Mouse (Mus musculus) lung, postnatal 25 days (tissue): ENCODE results near the gene Ifnl3.
"Not testable (repeated sequence)": the region's sequence is repeated elsewhere in the genome, so short reads cannot be mapped to it uniquely, and the experiment has no call there.

ENCODE experiments used
- DNase-seq: peaks from one replicate; pipeline ENCODE4 v3.0.0; 2022; ENCODE audit warnings: low spot score

The Ifnl3 gene

DNA sequence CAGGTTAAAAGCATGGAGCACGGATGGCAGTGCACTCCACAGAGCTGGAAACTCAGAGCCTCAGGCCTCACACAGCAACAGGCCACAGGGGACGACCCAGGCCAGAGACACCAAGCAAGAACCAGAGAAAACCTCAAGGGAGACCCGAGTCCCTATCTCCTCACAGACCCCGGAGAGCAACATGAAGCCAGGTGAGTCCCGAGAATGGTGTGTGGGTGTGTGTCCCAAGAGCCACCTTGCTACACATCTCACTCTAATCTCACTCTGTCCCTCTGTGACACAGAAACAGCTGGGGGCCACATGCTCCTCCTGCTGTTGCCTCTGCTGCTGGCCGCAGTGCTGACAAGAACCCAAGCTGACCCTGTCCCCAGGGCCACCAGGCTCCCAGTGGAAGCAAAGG, at the start of gene Ifnl3:
TSS of gene Ifnl3 (plus strand) at position 301 of the 400 bp plus-strand sequence.
- not testable (repeated sequence) for DNase-seq

DNA sequence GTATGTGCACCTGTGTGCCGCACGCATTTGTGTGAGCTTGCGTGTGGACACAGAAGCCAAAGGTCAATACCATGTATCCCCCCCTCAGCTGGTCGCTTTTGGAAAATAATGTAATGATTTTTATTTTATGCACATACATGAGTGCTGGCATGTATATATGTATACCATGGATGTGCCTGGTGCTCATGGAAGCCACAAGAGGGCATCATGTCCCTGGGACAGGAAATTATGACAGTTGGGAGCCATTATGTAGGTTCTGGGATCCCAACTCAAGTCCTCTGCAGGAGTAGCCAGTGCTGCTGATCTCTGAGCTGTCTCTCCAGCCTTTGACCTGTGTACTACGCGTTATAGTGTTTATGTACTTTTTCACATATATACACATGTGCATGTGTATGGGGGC, 46.4 kb upstream of the Ifnl3 start:
- DNase-seq: no peak

DNA sequence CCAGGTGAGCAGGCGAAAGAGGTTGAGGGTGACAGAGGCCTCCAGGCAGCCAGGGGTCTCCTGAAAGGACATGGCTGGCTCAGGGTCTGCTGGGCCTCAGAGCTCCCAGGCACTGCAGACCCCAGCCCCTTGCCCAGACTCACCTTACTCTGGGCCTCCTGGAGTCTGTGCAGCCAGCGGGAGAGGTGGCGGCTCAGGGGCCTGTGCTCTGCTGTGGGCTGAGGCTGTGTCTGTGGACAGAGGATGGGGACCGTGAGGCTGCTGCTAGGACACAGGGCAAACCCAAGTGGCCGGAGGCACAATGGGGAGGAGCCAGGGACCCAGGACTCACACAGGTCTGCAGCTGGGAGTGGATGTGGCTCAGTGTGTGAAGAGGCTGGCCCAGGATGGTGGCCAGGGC, 45.3 kb upstream of the Ifnl3 start:
- DNase-seq: no peak

DNA sequence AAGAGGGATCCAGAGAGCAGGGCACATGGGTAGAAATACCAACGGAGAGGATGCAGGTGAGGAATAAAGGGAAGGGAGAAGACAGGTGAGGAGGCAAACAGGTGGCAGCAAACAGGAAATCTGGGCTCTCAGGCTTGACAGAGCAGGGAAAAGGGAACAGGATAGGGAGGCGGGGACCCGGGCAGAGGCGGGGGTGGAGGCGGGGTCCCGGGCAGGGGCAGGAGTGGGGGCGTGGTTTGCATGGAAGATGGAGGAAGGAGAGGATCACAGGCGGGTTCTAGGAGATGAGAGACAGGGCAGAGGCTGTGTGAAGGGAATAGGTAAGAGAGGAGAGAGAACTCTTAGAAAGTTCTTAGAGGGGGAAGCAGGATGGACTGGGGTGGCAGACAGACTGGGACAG, 43.8 kb upstream of the Ifnl3 start:
- no peak for DNase-seq

DNA sequence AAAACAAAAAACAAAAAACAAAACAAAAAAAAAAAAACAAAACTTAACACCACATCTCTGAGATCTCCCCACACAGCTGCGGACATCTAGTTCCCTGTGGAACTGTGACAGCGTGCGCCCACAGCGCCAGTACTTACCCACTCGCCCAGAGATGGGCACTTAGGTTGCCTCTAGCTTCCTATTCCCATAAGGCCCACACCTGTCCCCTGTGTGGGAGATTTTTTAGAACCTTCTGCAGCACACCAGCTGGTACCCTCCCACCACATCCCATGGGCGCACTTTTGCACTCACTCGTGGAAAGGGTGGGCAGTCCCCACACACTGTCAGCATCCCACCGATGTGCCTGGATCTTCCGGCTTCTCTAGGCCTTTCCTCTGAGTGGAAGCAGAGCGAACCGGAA, 39.8 kb upstream of the Ifnl3 start:
- DNase-seq: no peak

DNA sequence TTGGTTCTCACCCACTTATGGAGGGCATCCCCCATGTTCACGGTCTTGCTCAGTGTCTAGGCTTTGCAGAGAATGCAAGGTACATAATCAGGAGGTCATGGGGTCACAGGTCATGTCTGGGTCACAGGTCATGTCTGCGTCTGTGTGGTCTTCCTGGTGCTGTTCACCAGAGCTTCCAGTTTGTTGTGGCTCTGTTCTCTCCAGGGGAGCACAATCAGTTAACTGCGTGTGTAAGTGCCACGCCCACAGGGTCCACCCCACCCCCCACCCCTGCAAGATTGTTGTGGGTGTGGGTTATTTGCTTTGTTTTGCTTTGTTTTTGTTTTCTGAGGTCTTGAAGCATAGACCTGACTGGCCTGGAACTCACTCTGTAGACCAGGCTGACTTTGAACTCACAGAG, 38.4 kb upstream of the Ifnl3 start:
- no peak for DNase-seq

DNA sequence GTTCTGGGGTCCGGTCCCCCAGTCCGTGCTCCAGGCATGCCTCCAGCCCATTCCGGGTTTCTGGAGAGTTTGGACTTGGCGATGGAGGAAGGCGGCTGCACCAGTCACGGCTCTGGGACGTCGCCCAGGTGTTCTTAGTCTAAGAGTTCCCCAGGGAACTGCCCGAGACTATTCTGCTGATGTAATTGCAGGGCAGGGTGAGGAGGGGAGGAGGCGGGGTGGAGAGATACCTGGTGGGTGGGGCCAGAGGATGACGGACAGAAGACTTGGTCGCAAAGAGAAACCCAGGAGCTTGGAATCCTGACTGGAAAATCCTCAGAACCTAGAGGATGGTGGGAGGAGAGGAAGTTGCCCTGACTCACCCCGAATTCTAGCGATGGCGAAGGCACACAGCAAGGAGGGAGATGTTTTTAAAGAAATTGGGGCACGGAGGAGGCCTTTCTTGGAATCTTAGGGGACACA, 34.6 kb upstream of the Ifnl3 start:
- peak; percentile 55 for DNase-seq

DNA sequence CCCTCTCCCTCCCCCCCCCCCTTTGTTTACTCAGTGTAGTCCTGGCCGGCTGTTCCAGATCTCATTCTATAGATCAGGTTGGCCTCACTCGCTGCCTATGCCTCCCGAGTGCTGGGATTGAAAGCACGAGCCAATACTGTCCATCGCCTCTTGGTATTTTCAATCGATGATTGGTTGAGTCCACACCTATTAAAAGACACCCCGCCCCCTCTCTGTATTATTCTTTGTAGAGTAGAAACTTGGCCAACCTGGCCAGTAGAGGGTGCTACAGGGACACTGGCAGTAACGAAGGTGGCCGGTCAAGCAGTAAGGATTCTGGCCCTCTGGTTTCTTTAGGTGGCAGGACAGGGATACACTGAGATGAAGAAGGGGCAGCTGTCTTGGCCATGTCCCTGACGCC, 32.2 kb upstream of the Ifnl3 start:
- peak; percentile 80 for DNase-seq

DNA sequence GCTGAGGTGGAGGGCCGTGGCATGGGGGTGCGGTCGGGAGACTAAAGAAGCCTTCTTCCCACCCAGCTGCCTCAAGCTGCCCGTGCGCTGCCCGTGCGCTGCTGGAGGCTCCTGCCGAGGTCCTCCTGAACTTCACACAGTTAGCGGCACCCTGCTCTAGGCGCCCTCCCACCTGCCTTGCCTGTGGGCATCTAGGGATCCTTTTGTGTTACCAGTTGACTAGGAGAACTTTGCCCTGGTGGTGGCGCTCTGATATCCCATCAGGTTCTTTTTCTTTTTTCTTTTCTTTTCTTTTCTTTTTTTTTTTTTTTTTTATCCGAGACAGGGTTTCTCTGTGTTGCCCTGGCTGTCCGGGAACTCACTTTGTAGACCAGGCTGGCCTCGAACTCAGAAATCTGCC, 31.7 kb upstream of the Ifnl3 start:
- DNase-seq: no peak

DNA sequence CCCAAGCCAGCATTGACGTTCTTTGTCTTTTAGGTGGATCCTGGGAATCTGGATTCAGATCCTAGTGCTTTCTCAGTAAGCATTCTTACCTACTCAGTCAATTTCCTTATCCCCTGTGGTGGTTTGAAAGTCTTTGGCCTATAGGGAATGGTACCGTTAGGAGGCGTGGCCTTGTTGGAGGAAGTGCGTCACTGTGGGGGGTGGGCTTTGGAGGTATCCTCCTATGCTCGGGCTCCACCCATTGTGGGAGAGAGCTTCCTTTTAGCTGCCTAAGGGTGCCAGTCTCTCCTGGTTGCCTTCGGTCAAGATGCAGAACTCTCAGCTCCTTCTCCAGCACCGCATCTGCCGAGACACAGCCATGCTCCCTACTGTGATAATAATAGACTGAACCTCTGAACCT, 30.3 kb upstream of the Ifnl3 start:
- DNase-seq: no peak

DNA sequence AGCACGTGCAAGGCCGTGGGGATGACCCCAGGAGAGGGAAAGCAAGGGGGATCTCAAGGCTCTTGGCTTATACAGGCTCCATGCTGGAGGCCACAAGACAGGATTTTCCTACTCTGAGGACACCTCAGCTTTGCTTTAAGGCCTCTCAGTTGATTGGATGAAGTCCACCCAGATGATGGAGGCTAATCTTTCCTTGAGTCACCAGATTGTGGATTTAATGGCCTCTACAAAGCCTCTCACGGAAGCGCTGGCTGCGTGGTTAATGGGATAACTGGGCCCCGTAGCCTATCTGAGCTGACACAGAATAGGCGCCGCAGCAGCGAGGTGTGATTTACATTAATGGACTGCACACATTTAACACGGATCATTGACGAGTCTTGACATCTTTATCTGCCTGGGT, 27.2 kb upstream of the Ifnl3 start:
- no peak for DNase-seq

DNA sequence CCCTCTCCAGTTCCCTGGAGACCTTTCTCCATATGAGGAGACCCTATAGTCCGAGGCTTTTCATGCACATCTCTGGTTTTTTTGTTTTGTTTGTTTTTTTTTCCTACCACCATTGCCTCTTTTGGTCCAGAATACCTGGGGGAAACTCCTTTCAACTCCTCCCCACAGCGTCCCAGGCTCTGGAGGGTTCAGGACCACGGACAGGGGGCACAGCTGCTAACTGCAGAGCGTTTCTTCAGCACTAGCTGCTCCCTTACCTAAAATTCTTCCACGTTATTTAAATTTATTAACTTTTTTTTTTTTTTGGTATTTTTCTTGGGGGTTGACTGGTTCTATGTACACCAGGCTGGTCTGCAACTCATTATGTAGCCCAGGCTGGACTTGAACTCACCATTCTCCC, 17.1 kb upstream of the Ifnl3 start:
- DNase-seq: no peak

DNA sequence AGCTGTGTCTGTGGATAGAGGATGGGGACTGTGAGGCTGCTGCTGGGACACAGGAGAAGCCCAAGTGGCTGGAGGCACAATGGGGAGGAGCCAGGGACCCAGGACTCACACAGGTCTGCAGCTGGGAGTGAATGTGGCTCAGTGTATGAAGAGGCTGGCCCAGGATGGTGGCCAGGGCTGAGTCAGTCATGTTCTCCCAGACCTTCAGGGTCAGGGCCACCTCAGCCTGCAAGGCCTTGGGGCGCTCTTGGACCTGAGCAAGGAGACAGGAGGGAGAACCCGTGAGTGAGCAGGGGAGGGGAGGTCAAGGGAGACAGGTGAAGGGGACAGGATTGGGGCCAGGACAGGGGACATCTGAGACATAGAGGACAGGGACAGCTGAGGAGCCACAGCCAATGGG, 13.5 kb upstream of the Ifnl3 start:
- not testable (repeated sequence) for DNase-seq

DNA sequence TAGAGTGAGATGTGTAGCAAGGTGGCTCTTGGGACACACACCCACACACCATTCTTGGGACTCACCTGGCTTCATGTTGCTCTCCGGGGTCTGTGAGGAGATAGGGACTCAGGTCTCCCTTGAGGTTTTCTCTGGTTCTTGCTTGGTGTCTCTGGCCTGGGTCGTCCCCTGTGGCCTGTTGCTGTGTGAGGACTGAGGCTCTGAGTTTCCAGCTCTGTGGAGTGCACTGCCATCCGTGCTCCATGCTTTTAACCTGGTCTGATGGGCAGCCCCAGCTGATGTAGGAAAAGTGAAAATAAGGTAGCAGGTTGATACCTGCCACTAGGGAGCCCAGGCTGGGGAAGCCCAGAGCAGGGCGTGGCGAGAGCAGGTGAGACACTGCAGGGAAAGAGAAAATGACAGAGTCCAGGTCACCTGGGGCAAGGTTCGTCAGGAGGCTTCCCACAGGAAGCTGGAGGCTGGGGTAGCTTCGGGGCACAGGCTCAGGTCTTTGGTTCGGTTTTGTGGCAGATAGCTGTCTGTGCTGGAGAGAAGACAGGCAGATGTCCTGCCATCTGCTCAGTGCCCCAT, 12.1 kb upstream of the Ifnl3 start, which contains the start of gene Ifnl2:
TSS of gene Ifnl2 (minus strand) at position 51 of the 570 bp plus-strand sequence.
- DNase-seq: not testable (repeated sequence)

DNA sequence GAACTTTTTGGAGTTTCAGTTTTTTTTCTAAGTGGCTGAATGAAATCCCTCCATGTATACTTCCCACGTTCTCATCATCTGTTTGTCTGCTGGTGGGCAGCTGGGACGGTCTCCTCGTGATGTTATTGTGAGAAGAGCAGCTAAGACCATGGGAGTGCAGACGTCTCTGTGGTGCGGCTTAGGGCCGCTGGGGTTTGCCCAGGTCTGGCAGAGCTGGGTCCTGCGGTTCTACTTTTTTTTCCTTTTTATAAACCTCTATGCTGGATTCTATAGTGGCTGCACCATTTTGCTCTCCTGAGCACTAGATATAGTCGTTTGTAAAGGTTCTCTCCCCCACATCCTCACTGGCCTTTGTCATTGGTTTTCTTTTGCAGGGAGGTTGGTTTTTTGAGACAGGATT, 11.2 kb upstream of the Ifnl3 start:
- DNase-seq: no peak

DNA sequence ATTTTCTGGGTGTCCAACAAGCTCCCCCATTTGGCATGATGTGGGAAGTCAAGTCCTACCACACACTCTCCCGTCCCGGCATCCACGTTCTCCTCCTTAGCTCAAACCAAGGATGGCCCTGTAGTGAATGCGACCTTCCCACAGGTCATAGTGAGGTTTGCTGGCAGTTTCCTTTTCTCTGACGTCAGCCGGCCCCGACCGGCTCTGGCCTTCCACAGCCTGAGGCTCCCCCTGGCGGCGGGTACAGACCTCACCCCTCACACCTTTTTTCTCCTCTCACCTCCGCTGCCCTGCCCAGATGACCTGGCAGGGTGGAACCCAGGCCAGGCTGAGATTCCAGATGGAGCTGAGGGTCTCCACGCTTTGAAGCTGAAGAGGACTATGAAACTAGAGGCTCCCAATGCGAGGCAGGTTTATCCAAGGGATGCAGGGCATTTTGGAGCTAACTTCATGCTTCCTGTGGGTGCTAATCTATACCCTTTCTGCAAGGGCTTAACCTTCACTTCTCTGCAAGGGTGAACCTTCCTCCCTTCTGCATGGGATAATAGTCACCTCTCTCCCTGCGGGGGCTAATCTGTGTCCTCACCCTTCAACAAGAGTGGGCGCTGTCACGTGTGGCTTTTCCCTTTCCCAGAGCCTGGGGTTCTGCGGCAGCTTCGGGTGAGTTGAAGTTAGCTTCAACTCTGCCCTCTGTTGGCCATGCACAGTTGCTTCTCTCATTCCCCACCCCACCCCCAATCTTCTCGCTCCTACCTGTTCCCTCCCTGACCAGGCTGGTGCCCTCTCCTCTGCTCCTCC, 5.5 kb downstream of the Ifnl3 start:
- DNase-seq: peak; percentile 86

DNA sequence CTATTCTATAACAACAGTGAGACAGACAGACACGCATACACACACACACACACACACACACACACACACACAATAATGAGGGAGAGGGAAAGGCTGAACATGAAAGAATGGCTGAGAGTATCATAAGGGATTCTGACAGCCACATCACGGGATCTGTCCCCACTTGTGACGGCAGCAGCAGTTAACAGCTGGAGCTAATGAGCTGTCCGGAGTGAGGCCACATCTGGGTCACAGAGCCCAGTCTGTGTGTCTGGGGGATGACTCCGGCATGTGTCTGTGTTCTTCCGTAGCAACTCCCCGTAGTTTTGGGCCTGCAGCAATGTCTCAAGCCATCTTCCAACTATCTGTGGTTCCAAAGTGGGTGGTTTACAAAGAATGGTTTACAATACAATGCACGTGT, 9.4 kb downstream of the Ifnl3 start:
- no peak for DNase-seq

DNA sequence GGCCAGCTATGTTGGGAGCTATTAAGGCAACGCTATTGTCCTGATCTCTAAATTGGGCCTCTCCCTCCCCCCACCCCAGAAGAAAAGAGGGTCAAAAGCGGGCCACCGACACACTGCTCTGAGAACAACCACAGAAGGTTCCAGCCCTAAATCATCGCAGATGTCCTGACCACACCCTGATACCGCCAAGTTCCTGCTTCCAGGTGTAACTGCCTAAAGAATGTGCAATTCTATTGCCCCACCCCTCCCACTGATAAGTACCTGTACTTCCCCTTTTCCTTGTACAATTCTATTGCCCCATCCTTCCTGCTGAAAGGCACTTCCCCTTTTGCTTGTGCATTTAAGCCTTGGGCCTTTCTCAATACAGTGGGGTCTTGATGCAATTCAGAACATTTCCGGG, 16.2 kb downstream of the Ifnl3 start:
- not testable (repeated sequence) for DNase-seq

DNA sequence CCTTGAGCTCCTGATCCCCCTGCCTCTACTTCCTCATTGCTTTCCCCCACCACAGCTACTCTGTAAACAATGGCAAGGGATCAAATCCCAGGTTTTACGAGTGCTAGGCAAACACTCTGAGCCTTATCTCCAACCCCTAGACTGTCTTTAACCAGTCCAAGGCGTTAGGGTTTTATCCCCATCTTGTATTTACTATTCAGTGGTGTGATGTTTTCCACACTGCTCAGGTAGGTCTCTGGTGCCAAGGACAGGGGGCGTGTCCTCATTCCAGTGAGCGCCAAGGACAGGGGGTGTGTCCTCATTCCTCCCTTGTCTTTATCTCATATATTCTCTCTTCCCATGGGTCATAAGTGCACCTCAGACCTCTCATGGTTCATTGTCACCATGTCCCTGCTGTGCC, 17.9 kb downstream of the Ifnl3 start, which contains the start of gene Sycn:
TSS of gene Sycn (plus strand) at position 360 of the 400 bp plus-strand sequence.
- DNase-seq: no peak

DNA sequence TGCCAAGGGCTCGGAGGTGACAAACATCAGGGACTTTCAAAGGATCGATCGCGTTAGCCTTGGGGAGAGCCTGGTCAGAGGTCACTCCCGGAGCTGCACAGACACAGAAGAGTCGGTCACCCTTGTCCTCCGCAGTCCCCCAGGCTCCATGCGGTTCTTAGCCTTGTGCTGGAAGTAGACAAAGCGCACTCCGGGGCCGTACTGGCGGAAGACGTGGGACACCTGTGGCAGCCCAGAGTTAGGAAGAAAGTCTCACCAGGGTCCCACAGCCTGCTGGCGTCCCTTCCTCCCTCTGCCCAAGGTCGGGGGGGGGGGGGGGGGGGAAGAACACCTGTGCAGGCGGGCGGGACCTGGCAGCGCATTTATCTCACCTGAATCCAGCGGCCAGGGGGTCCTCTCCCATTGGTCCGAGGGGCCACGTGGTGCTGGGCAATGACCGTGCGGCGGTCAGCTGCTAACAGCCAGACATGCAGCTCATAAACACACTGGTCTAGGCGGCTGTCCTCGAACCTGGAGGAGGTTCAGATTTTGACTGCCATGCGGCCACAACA, 21.5 kb downstream of the Ifnl3 start:
- DNase-seq: no peak

DNA sequence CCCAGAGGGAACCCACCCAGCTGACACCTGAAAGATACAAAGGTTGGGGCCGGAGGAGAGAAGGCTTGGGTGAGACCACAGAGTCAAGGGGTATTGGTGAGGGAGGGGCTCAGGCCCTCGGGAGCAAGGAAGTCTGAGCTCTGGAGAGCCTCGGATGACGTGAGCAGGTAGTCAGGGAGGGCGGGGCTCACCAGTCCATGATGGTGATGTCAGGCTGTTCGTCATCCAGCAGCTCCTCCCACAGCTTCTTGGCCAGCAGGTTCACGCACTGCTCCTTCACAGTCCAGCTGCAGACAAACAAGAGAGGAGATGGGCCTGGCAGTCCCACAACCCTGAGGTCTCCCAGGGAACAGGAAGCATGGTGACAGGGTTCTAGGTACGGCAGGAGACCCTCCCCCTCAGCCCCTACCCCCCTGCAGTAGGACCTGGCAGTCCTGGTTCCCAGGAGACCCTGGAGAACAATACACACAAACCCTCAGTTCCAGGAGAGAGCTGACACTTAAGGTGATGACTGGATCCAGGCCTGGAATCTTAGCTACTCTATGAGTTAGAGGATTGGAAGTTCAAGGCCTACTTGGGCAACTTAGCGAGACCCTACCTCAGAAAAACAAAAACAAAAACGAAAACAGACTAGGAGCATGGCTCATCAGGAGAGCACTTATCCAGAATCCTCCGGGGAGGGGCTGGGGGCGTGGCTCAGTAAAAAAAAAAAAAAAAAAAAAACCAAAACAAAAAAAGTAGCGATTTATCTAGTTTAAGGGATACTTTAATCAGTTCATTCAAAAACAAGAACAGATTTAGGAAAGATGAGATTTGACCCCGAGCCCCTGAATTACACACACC, 22.6 kb downstream of the Ifnl3 start:
- no peak for DNase-seq

DNA sequence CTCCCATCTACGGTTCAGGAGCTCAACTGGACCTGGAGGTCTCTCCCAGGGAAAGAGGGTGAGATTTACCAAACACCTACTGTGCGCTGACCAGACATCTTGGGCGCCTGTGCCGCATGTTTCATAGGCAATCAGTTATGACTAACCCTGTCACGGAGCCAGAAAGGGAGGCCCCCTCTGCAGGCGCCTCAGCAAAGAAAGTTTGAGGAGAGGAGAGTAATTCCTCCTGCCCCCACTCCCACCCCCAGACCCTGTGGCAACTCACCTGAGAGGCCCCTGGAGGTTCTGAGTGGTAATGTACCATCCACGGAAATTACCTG, 23.2 kb downstream of the Ifnl3 start:
- no peak for DNase-seq

DNA sequence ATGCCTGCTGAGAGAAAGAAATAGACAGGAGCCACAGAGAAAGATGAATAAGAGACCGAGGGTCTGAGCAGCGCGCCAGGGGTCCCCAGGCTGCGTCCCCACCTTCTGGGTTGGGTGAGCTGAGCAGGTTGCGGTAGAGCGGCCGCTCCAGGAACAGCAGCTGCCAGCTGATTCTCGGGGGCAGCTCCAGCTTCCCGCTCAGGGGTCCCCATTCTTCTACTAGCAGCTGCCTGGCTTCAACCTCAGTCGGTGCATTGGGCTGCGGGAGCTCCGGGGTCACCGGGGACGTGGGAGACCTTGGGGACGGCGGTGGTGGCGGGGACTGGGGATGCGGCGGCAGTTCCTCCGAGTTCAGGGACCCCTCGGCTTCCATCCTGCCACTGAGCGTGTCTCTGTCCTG, 24.0 kb downstream of the Ifnl3 start:
- DNase-seq: no peak
